Mouse (Mus musculus) left cerebral cortex, postnatal 4 days (tissue): ENCODE results near the gene Mamdc2. TPM values are rescaled to one million over a fixed set of nuclear protein-coding genes. Genes with fewer than 3 reads are reported as not detected.

ENCODE experiments used
- DNase-seq: peaks from one replicate; pipeline ENCODE4 v3.0.0-alpha.2; 2022
- intact Hi-C: fragments of 180-260 bp; cut with DNase I; formaldehyde crosslinking; loops from one replicate; pipeline ENCODE4 v1.15.1; 2025
- total RNA-seq, 2 experiments: library from RNA; stranded (reverse); gene quantifications; 2 replicates each; pipeline ENCODE4 v1.2.3; 2021

Gene Mamdc2
- total RNA-seq, 2 experiments from 2014 or later, result 2.1 to 2.4 TPM

GRCm38 (mm10) chr19:23299987-23300386 is 148.3 kb downstream of the Mamdc2 start:
- no peak for DNase-seq
- intact Hi-C loops, result loop anchor here (5.0 to 10.0 kb wide), 2 partner anchors 225 to 662 kb away; no protein-coding TSS in a partner anchor

- intact Hi-C loops, result loop anchor here (5.0 kb wide), 1 partner anchor 663 kb away; no protein-coding TSS in a partner anchor
- no peak for DNase-seq
Observed at GRCm38 (mm10) chr19:23298917-23299316, 149.3 kb downstream of the Mamdc2 start.

GRCm38 (mm10) chr19:23297191-23297590 is 151.1 kb downstream of the Mamdc2 start:
- intact Hi-C loops, result loop anchor here (5.0 kb wide), 1 partner anchor 665 kb away; no protein-coding TSS in a partner anchor

GRCm38 (mm10) chr19:23289251-23289650 is 159.0 kb downstream of the Mamdc2 start:
- DNase-seq, result no peak
- intact Hi-C loops, result no loop called here

More at GRCm38 (mm10) chr19:23297191-23297590, 151.1 kb downstream of the Mamdc2 start:
- DNase-seq, result no peak

- intact Hi-C loops, result no loop called here
- DNase-seq, result no peak
Observed at GRCm38 (mm10) chr19:23281911-23282660, 166.2 kb downstream of the Mamdc2 start.

GRCm38 (mm10) chr19:23274054-23274724 is 174.1 kb downstream of the Mamdc2 start:
- DNase-seq, result no peak
- intact Hi-C loops, result no loop called here

- DNase-seq, result peak; percentile 90
- intact Hi-C loops, result no loop called here
Observed at GRCm38 (mm10) chr19:23273355-23274053, 174.7 kb downstream of the Mamdc2 start, which contains the start of gene Smc5. Gene Smc5 (minus strand): TSS chr19:23273897.

GRCm38 (mm10) chr19:23256771-23257170 is 191.5 kb downstream of the Mamdc2 start:
- DNase-seq, result no peak
- intact Hi-C loops, result no loop called here

Other genes with a start within 250 kb of the Mamdc2 start
- gene Smc5, start 174.5 kb downstream of the Mamdc2 start, total RNA-seq, result 10 to 100 TPM; 69.3 to 69.7 TPM
- gene 1700028P14Rik, start 204.4 kb upstream of the Mamdc2 start, total RNA-seq, result 1 to 10 TPM in 1 of 2 experiments, under 1 TPM in 1; 0.90 to 2.0 TPM
- gene Ptar1, start 239.0 kb upstream of the Mamdc2 start, total RNA-seq, result 10 to 100 TPM; 24.8 to 27.1 TPM